Mouse (Mus musculus) hematopoietic stem cell, adult 5-6 weeks (primary cell): ENCODE data around the gene Nhlrc1. TPM values are rescaled to one million over a fixed set of nuclear protein-coding genes. Genes with fewer than 3 reads are reported as not detected.

Experiments
- ATAC-seq, 2 experiments: fragments of 125-278 bp in 1 of 2; replicated peaks in 1 of 2; 2 replicates each; pipeline ENCODE4 v1.8.0; 2016 to 2017; ENCODE audit warnings: inconsistent platforms in 2 of 2, mild to moderate bottlenecking in 2 of 2, moderate number of reproducible peaks in 2 of 2, low read depth in 1 of 2, moderate TSS enrichment in 1 of 2; ENCODE audit not compliant: low FRiP score in 2 of 2, poor library complexity in 2 of 2, severe bottlenecking in 2 of 2, insufficient read depth in 1 of 2, low TSS enrichment in 1 of 2
- total RNA-seq: library from RNA; stranded (forward); fragments of 172-1452, 232-1000 nt; gene quantifications from 2 replicates; pipeline ENCODE4 v1.2.3, GENCODE M21; 2017

Nhlrc1 gene
- total RNA-seq, 1 experiment from 2014 or later, result 0.35 TPM

DNA sequence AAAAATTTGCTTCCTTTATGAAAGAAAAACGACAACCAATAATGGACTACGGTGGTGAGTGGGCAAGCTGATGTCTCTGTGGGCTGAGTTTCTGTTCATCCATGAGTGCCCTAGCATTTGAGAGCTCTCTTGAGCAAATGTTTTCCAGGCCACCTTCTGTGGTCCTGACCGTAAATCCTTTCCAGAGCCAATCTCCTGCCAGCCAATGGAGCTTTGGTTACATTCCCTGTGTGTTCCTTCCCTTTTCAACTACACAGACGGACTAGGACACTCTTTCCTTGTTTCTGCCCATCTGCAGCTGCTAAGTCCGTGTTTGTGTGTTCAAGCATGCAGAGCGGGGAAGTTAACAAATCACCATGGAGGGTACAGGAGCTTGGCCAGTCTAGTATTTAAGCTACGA, 6.1 kb upstream of the Nhlrc1 start:
- ATAC-seq, result no peak

DNA sequence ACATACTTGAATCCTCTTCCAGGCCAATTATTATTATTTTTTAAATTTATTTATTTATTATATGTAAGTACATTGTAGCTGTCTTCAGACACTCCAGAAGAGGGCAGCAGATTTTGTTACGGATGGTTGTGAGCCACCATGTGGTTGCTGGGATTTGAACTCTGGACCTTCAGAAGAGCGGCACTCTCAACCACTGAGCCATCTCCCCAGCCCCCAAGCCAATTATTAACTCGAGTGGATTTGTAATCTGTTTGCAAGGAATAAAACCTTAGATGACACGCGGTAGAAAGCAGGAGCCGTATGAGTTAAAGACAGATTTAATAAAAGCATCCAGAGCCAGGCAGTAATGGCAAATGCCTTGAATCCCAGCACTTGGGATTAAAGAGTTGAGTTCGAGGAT, 5.1 kb upstream of the Nhlrc1 start:
- ATAC-seq, result no peak

DNA sequence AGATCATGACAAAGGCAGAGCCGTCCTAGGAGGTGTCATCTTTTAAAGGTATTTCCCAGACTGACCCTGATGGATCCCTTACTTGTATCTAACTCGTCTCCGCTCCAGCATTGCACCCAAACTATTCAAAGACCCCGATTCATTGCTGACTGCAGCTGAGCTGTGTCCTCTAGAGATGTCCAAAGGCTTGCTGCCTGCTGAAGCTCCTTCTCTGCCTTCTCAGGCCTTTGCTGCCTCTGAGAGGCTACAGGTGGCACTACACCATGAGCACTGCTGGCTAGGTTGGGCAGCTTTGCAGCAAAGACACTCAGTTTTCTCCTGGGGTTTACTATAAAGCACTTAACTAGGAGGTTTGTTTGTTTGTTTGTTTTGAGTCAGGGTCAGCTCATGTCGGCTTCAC, 2.6 kb upstream of the Nhlrc1 start:
- peak; percentile 67 to 73; a peak in 2 of 4 replicates for ATAC-seq

DNA sequence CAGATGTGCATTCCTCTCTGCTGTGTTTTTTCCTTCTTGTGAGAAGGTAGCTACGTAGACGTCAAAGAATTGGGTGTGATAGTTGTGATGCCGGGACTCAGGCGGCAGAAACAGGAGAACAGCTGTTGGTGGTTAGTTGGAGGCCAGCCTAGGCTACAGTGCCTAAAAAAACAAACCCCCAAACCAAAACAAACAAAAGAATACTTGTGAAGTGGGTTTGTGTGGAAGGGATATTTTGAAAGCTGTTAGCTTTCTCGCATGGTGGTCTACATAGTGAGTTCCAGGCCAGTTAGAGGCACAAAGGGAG, 498 bp upstream of the Nhlrc1 start:
- no peak for ATAC-seq

DNA sequence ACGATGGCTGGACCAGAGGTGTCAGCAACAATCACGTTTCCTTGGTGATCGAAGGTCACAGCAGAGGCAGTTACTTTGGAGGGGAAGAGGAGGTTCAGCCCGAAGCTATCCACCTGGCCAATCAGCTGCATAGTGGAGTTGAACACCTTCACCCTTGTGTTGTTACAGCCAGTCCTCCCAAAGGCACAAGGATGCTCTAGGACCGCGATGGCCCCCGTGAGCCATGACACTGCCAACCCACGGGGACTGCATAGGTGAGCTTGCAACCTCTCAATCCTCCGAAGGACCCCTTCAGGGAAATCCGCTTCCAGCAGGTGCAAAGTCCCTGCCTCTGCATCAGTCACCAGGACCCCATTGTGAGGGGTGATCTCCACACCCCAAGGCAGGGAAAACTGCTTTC, 910 bp downstream of the Nhlrc1 start:
- ATAC-seq, result no peak

DNA sequence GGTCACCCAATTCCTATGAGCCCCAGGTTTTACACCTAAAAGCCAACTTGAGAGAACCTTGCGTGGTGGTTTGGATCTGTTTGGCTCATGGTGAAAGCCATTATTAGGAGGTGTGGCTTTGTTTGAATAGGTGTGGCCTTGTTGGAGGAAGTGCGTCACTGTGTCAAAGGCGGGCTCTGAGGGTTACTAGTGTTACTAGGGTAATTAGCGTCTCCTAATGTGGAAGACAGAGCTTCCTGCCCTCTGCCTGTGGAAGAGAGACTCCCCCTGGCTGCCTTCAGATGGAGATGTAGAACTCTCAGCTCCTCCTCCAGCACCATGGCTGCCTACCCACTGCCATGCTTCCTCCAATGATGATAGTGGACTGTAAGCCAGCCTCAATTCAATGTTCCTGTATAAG, 13.1 kb downstream of the Nhlrc1 start:
- no peak for ATAC-seq

DNA sequence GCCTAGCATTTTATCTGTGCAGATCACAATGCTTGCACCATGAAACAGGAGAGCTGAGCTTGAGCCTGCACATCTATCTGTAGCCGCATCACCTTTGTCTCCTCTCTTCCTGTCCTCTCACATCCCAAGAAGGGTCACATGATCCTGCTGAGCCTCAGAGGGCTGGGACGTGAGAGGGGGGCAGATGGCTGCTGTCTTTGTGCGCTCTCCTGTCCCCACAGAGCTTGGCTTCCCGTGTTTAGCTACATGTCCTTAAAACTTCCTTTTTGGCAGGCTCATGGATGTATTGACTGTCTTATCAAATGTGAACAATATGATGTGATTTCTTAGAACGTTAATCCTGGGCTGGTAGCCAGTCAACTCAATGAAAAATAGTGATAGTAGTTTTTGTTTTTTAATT, 15.2 kb downstream of the Nhlrc1 start:
- no peak for ATAC-seq

DNA sequence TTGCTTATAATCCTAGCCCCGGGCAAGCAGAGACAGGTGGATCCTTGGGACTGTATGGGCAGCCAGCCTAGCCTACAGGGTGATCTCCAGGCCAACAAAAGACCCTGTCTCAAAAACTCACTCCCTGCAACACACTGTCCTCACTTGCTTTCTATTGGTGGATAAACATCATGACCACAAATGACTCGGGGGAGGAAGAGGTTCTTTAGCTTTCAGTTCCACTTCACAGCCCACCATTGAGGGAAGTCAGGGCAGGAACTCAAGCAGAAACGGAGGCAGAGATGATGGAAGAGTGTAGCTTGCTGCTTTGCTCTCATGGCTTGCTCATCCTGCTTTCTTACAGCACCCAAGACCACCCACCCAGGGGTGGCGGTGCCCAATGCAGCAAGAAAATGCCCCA, 17.3 kb downstream of the Nhlrc1 start:
- ATAC-seq, result no peak

DNA sequence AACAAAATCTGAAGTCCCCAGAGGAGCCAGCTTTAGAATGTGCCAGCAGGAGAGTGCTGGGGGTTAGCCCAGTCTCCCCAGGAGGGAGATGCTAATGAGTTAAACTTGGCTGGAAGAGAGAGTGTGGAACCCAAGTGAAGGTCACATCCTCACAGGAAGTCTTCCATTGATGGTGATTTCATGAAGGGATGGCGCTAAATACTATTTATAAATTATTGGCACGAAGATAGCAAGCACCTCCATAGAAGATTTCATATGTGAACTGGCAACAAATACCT, 21.4 kb downstream of the Nhlrc1 start:
- ATAC-seq, result no peak

DNA sequence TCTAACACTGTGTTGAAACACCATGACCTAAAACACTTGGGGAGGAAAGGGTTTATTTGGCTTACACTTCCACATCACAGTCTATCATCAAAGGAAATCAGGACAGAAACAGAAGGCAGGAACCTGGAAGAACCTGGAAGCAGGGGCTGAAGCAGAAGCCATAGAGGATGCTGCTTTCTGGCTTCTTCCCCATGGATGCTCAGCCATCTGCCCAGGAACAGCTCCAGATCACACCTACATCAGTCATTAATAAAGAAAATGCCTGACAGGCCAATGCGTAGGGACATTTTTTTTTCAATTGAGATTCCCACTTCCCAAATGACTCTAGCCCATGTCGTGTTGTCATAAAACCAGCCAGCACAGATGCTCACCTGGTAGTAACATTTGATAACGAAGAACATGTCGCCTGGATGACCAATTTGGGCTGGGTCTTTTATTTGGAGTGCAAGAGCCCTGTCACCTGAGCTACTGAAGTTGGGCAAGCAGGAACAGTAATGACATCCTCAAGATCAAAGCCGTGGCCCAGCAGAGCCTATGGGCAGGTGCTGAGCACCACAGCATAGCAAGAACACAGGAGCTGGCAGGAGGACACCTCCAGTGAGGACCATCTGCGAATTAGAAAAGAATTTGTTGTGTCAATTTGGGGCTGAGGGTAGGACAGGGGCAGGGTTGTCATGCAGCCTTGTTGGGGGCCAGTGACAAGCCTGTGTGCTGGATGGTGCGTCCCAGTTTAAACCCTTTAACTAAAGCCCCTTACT, 22.0 kb downstream of the Nhlrc1 start:
- no peak for ATAC-seq

DNA sequence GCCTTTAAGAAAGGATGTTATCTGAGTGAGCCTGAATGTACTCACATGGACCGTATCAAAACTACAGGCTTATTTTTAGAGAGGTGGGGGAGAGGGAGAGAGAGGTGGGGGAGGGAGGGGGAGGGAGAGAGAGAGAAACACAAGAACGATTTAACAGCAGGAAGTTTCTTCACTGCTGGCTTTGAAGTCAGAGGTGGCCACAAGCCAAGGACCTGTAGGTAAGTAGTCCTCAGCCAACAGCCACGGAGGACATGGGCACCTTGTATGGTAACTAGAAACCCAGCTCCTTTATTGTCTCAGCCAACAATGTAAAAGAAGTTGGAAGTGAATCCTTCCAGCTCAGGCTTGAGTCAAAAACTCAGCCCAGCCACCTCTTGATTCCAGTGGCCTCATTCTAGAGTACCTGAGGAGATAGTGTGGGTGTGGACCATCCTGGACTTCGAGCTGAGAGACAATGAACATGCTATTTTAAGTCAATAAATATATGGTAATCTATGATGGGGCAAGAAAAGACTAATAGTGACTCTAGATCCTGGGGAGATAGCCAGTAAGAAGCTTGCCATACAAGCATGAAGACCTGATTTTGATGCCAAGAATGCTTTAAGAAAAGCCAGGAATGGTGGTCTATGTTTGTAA, 24.2 kb downstream of the Nhlrc1 start:
- ATAC-seq, result no peak

DNA sequence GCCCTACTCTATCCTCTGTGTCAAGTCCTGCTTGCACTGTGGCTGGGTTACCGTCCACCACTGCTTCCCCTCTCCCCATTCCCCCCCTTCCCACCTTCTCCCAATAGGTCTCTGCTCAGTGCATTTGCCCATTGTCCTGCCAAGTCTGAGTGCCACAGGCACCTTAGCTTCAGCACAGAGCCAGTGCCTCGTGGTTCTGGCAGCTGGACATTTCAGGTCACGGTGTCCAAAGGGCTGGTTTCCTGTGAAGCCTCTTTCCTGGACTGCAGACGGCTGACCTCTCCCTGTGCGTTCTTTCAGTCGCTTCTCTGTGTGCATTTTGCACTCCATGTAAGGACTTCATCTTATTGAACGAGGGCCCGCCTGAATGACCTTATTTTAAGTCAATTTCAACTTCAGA, 26.7 kb downstream of the Nhlrc1 start:
- ATAC-seq, result no peak

DNA sequence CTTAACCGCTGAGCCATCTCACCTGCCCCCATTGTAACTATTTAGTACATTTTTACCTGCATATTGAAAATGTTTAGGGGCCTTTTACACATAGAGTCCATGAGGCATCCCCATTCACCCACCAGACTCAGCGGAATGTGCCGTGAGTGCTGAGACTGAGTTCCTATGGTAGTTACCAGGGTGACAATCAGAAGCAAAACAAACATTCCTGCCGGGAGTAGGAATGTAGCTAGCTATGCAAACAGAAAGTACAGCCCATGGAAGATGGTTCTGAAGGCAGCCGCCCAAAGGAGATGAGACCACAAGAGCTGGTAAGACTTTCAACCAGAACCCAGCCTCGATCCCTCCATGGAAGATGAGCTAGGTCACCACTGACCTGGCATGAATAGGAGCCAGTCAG, 28.4 kb downstream of the Nhlrc1 start:
- ATAC-seq, result no peak

DNA sequence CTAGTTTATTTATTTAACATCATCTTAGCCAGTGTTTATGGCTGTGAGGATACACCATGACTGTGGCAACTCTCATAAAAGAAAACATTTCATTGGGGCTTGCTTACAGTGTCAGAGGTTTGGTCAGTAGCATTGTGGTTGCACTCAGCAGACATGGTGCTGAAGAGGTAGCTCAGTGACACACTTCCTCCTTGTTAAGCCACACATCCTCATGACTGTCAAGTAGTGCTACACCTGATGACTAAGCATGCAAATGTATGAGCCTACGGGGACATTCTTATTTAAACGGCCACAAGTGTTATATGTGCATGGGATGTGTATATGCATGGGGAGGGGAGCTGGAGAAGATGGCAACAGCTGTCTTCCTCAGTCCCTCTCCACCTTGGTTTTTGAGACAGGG, 30.8 kb downstream of the Nhlrc1 start:
- peak; percentile 88 to 90 for ATAC-seq

DNA sequence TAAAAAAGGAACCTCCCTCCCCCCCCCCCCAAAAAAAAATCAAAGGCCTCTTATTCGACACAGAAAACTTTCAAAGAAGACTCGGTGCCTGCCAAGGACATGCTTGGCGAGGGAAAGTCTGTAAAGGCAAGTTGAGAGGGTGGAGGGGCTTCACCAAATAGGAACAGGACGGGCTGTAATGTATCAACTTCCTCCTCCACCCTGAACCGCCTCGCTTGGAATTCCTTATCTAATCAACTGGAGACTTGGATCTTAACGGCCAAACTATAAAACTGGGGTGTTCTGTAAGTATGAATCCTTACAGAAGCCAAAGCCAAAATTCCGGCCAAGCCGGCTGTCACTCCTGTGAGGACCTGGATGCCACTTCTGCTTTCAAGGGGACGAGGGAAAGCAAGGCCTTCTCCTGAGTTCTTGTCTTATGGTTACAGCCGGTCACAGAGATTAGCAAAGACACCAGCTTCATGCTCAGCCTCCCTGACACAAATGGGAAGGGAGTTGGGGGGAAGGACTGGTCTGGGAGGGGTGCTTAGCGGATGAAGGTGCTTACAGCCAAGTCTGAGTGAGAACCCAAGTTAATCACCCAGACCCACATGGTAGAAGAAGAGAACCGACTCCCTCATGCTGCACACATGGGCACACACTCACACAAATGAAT, 34.7 kb downstream of the Nhlrc1 start:
- no peak for ATAC-seq

DNA sequence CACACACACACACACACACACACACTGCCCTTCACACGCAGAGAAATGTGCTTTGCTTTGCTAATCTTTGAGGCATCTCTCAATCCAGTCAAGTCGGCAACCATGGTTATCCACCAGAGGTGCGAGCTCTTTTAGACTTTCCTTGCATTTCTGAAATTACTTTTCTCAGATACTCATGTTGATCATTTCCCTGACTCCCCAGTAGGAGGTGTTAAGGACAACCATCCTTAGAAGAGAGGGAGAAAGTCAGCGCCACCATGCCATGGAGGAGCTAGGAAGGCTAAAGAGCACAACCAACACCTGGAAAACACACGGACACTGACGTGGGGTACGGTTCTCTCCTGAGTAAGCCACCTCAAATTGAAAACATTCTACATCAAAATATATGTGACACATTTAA, 38.1 kb downstream of the Nhlrc1 start:
- no peak for ATAC-seq

DNA sequence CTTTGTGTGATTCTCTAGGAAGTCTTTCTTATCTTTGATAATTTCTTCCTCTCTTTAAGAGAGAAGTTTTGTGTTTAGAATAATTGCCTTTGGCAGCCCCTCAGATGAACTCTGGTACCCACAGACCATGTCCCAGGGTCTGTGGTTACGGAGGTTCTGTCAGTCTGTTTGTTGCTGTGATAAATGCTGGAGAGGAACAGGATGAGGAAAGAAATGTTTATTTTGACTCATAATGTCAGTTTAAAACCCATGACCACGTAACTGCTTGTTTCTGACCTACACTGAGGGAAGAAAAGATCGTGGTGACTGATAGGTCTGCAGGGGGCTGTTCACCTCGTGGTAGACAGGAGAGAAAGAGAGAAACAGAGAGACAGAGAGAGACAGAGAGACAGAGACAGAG, 38.7 kb downstream of the Nhlrc1 start:
- ATAC-seq, result peak; percentile 45 to 46; a peak in 3 of 4 replicates

DNA sequence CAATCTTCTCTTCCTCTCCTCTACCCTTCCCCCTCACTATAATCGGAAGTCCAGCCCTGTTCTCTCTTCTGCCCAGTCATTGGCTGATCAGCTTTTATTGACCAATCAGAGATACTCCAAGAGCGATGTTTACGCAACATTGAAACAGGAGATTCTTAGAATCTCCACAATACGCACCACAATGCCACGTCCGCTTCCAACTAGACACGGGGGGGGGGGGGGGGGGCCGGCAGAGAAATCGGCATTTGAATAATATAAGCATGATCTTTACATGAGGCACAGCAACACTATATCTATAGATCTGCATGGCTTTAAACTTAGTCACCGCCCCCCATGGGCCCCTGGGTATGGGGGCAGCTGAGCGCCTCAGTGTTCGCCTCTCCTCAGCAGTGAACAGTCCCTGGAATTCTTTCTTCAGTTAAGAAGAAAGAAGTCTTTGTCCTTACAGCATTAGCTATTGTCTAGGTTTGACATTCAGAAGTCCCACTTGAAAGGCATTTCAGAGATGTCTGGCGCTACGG, 39.6 kb downstream of the Nhlrc1 start:
- ATAC-seq, result no peak
